8 mouse cellular contexts compared by ENCODE assay signal in genomic region chr3:61363161-61363988, GRCm38 (mm10). TPM values are rescaled to one million over a fixed set of nuclear protein-coding genes. Genes with fewer than 3 reads are reported as not detected.
DNase-seq lines count a peak whose midpoint lies in the region; ATAC-seq and TF ChIP-seq lines count a peak whose summit lies in the region.

No protein-coding gene starts in this region.

- H3K4me2 ChIP-seq in heart, embryonic 13.5 days, result peak overlapping the region; percentile 86
- H3K4me2 ChIP-seq in liver, embryonic 12.5 days, result peak overlapping the region; percentile 98
- peak overlapping the region; percentile 80 for H3K4me2 ChIP-seq in stomach, embryonic 15.5 days

- peak overlapping the region; percentile 92 for H3K4me3 ChIP-seq in C2C12 (ENCODE audit: insufficient read depth, poor library complexity, severe bottlenecking)
- peak overlapping the region; percentile 65 for H3K4me3 ChIP-seq in brown adipose tissue, adult 24 weeks (ENCODE audit: insufficient read depth, low read depth, low read length)
- peak overlapping the region; percentile 84 for H3K4me3 ChIP-seq in heart, embryonic 13.5 days
- H3K4me3 ChIP-seq in liver, embryonic 12.5 days, result peak overlapping the region; percentile 83
- peak overlapping the region; percentile 93 for H3K4me3 ChIP-seq in stomach, embryonic 15.5 days (replicated peaks)

- WGBS in heart, embryonic 13.5 days, result 1% methylated on average over 30 of the region's 30 CpGs
- 0% methylated on average over 30 of the region's 30 CpGs for WGBS in liver, embryonic 12.5 days (ENCODE audit: insufficient replicate concordance)
- WGBS in stomach, embryonic 15.5 days, result under 1% methylated on average over 30 of the region's 30 CpGs

- peaks cover 39% of the 10 kb centered on the region for H3K79me2 ChIP-seq in C2C12 (ENCODE audit: control insufficient read depth, insufficient read depth)

- H3K4me1 ChIP-seq in brown adipose tissue, adult 24 weeks (ENCODE audit: control insufficient read depth, insufficient read depth, insufficient read length, low read length), result no peaks in the 10 kb centered on the region; the same call in 1 of the 2 replicates
- H3K4me1 ChIP-seq in heart, embryonic 13.5 days, result peaks cover 31% of the 10 kb centered on the region
- peaks cover 58% of the 10 kb centered on the region for H3K4me1 ChIP-seq in liver, embryonic 12.5 days
- H3K4me1 ChIP-seq in stomach, embryonic 15.5 days, result no peaks in the 10 kb centered on the region

- TF ChIP-seq CTCF in C2C12 (IDR thresholded peaks at IDR 0.05; ENCODE audit: control insufficient read depth, insufficient read depth, insufficient read length), result no peak

- peaks cover 6% of the 10 kb centered on the region for H3K36me3 ChIP-seq in C2C12 (ENCODE audit: control insufficient read depth, insufficient read depth)
- peaks cover 3% of the 10 kb centered on the region for H3K36me3 ChIP-seq in heart, embryonic 13.5 days
- H3K36me3 ChIP-seq in liver, embryonic 12.5 days, result peaks cover 3% of the 10 kb centered on the region; the same call in 1 of the 2 replicates
- no peaks in the 10 kb centered on the region for H3K36me3 ChIP-seq in stomach, embryonic 15.5 days

- H3K9me3 ChIP-seq in heart, embryonic 13.5 days, result no peaks in the 10 kb centered on the region
- no peaks in the 10 kb centered on the region for H3K9me3 ChIP-seq in liver, embryonic 12.5 days (replicated peaks)
- no peaks in the 10 kb centered on the region for H3K9me3 ChIP-seq in stomach, embryonic 15.5 days

- H3ac ChIP-seq in C2C12 (ENCODE audit: control insufficient read depth, insufficient read length, low read depth), result peak overlapping the region; percentile 79

- no peaks in the 10 kb centered on the region for H3K27me3 ChIP-seq in C2C12 (ENCODE audit: control insufficient read depth, insufficient read depth, insufficient read length)
- H3K27me3 ChIP-seq in heart, embryonic 13.5 days (replicated peaks), result no peaks in the 10 kb centered on the region
- no peaks in the 10 kb centered on the region for H3K27me3 ChIP-seq in liver, embryonic 12.5 days (replicated peaks)
- no peaks in the 10 kb centered on the region for H3K27me3 ChIP-seq in stomach, embryonic 15.5 days (replicated peaks)

- ATAC-seq in heart, embryonic 13.5 days (ENCODE audit: extremely low read depth, insufficient number of reproducible peaks, low FRiP score, low TSS enrichment), result peak; percentile 81
- peak; percentile 82 for ATAC-seq in liver, embryonic 12.5 days
- peak; percentile 94 for ATAC-seq in stomach, embryonic 15.5 days (ENCODE audit: insufficient read depth, low FRiP score, low read depth)

- peak; percentile 99 for DNase-seq in fat pad, adult 2 months (ENCODE audit: extremely low read depth, low read depth, low spot score)
- peak; percentile 94 for DNase-seq in kidney, postnatal 10 days
- peak; percentile 77 to 80 for DNase-seq in natural killer cell, adult 2 months (ENCODE audit: low spot score in 2 of 2)

- H3K27ac ChIP-seq in brown adipose tissue, adult 24 weeks (replicated peaks; ENCODE audit: low read depth, low read length), result peak overlapping the region; percentile 69
- H3K27ac ChIP-seq in heart, embryonic 13.5 days (replicated peaks), result peak overlapping the region; percentile 96
- H3K27ac ChIP-seq in liver, embryonic 12.5 days, result peak overlapping the region; percentile 87
- peak overlapping the region; percentile 96 for H3K27ac ChIP-seq in stomach, embryonic 15.5 days

- H3K79me3 ChIP-seq in C2C12 (ENCODE audit: low read depth), result peaks cover 38% of the 10 kb centered on the region

- peak overlapping the region; percentile 91 for H3K9ac ChIP-seq in heart, embryonic 13.5 days
- H3K9ac ChIP-seq in liver, embryonic 12.5 days, result peak overlapping the region; percentile 82
- H3K9ac ChIP-seq in stomach, embryonic 15.5 days, result peak overlapping the region; percentile 48

TF ChIP-seq in C2C12, 6 proteins besides CTCF, POLR2A, EP300 and RAD21:
- no peak for TF ChIP-seq CEBPB (IDR thresholded peaks at IDR 0.05; ENCODE audit: low read depth)
- peak; percentile 36 for TF ChIP-seq MAX (IDR thresholded peaks at IDR 0.05)
- no peak for TF ChIP-seq USF1 (IDR thresholded peaks at IDR 0.05; ENCODE audit: low read depth)
- TF ChIP-seq MYOD1 (IDR thresholded peaks at IDR 0.05; ENCODE audit: control insufficient read depth, insufficient read length, low read depth), result peak; percentile 43
- no peak for TF ChIP-seq FOSL1 (IDR thresholded peaks at IDR 0.05; ENCODE audit: insufficient read depth, low read length, poor library complexity, severe bottlenecking)
- no peak for TF ChIP-seq MYOG (IDR thresholded peaks at IDR 0.05; ENCODE audit: control insufficient read depth, extremely low read depth, insufficient read length)
TF ChIP-seq in C2C12: peak in this region for 2.

RNA-seq across cellular contexts. Expression of gene Rap2b, which starts 1.9 kb away (rescaled TPM):
- polyA plus RNA-seq in C2C12 (2012; fragmentation: generic; extraction: Trizol), result 4.5 TPM
- polyA plus RNA-seq in brown adipose tissue, adult 24 weeks (2012; ENCODE audit: insufficient read depth, insufficient read length, missing spikeins), result 3.0 and 3.2 TPM in 2 replicates
- polyA plus RNA-seq in heart, embryonic 13.5 days (2015; fragmentation: Nextera tagmentation; extraction: Ambion mirVana), result 6.0 and 6.7 TPM in 2 replicates
- 5.6 and 5.8 TPM in 2 replicates for polyA plus RNA-seq in liver, embryonic 12.5 days (2016; fragmentation: Nextera tagmentation; extraction: Ambion mirVana)
- 9.4 and 9.8 TPM in 2 replicates for polyA plus RNA-seq in stomach, embryonic 15.5 days (2015; fragmentation: Nextera tagmentation; extraction: Ambion mirVana)

RNA-seq across cellular contexts. Expression of gene B430305J03Rik, which starts 2.4 kb away (rescaled TPM):
- 3.1 TPM for polyA plus RNA-seq in C2C12 (2012; fragmentation: generic; extraction: Trizol)
- polyA plus RNA-seq in brown adipose tissue, adult 24 weeks (2012; ENCODE audit: insufficient read depth, insufficient read length, missing spikeins), result not detected in 2 replicates
- polyA plus RNA-seq in heart, embryonic 13.5 days (2015; fragmentation: Nextera tagmentation; extraction: Ambion mirVana), result not detected in 2 replicates
- polyA plus RNA-seq in liver, embryonic 12.5 days (2016; fragmentation: Nextera tagmentation; extraction: Ambion mirVana), result not detected in 2 replicates
- not detected in 2 replicates for polyA plus RNA-seq in stomach, embryonic 15.5 days (2015; fragmentation: Nextera tagmentation; extraction: Ambion mirVana)

Comparison
In these comparisons a context has a peak if more than half of its experiments do, and no peak if none do; other contexts are left out.
1. Peak in every context shown above with its lines: DNase-seq, ATAC-seq, H3K4me3 ChIP-seq and H3K27ac ChIP-seq.